Comparison of ENCODE assay signal across 13 mouse cellular contexts in genomic region chr6:120190912-120191311, GRCm38 (mm10).
DNase-seq lines count a peak whose midpoint lies in the region; ATAC-seq lines count a peak whose summit lies in the region.
"Had no signal": no experiment of that assay in that cellular context is flagged by ENCODE, and none has a peak within 500 bp of the region (broad histone marks: within the 10 kb centered on the region; RNA-seq: fewer than 3 reads in every experiment).

No protein-coding gene starts in this region.

- H3K27me3 ChIP-seq in forebrain, embryonic 11.5 days (ENCODE audit: control insufficient read depth, insufficient read depth, low read length), result no peaks in the 10 kb centered on the region

- no peaks in the 10 kb centered on the region for H3K9me3 ChIP-seq in forebrain, embryonic 11.5 days (ENCODE audit: control insufficient read depth, low read length)
- H3K9me3 ChIP-seq: midbrain, embryonic 15.5 days had no signal

- H3K4me1 ChIP-seq in forebrain, embryonic 11.5 days (replicated peaks; ENCODE audit: control insufficient read depth, insufficient read depth, low read length), result peaks cover 15% of the 10 kb centered on the region

- H3K36me3 ChIP-seq in forebrain, embryonic 11.5 days (ENCODE audit: control insufficient read depth, insufficient read depth, low read length), result no peaks in the 10 kb centered on the region
- H3K36me3 ChIP-seq: midbrain, embryonic 15.5 days had no signal

- no peak overlapping the region for H3K4me2 ChIP-seq in forebrain, embryonic 11.5 days (ENCODE audit: low read depth, low read length, severe bottlenecking)
- H3K4me2 ChIP-seq: lung, embryonic 14.5 days; midbrain, embryonic 15.5 days had no signal

- DNase-seq in embryo, embryonic 10 days (ENCODE audit: low spot score), result peak; percentile 49
- no peak for DNase-seq in embryo, embryonic 10.5 days (ENCODE audit: low spot score)
- peak; percentile 88 for DNase-seq in 416B (ENCODE audit: low read depth)
- DNase-seq in adrenal gland, postnatal 36 days, result peak; percentile 81 to 86
- peak; percentile 60 to 63 for DNase-seq in heart, postnatal 10 days
- no peak for DNase-seq in frontal cortex, postnatal 10 days (ENCODE audit: low spot score in 2 of 2)
- DNase-seq in thymus, postnatal 25 days, result no peak
- DNase-seq in forebrain, embryonic 11.5 days (ENCODE audit: low spot score), result no peak
- DNase-seq: cerebellum, postnatal 10 days; lung, embryonic 14.5 days; thymus, postnatal 36 days had no signal

- no peak overlapping the region for H3K4me3 ChIP-seq in forebrain, embryonic 11.5 days (ENCODE audit: low read depth, low read length)
- H3K4me3 ChIP-seq: midbrain, embryonic 15.5 days had no signal

- no peak overlapping the region for H3K27ac ChIP-seq in forebrain, embryonic 11.5 days (ENCODE audit: low read depth, low read length)
- H3K27ac ChIP-seq: kidney, postnatal 0 days; midbrain, embryonic 15.5 days had no signal

- H3K9ac ChIP-seq in forebrain, embryonic 11.5 days (ENCODE audit: low read length), result no peak overlapping the region
- H3K9ac ChIP-seq: lung, embryonic 14.5 days; midbrain, embryonic 15.5 days had no signal

- WGBS in forebrain, embryonic 11.5 days, result 84% methylated on average over 4 of the region's 4 CpGs

- ATAC-seq in forebrain, embryonic 11.5 days (replicated peaks; ENCODE audit: low FRiP score), result no peak
- ATAC-seq: midbrain, embryonic 15.5 days had no signal

- intact Hi-C loops in heart, postnatal 10 days (cut with DNase I), result loop anchor here (2.0 to 5.0 kb wide), 2 partner anchors 40 to 699 kb away; no protein-coding TSS in a partner anchor

Comparison
In these comparisons a context has a peak if more than half of its experiments do, and no peak if none do; other contexts are left out.
1. DNase-seq: peak in embryo, embryonic 10 days (single experiment), 416B (single experiment), adrenal gland, postnatal 36 days (2 of 2) and heart, postnatal 10 days (2 of 2); none in embryo, embryonic 10.5 days (single experiment), frontal cortex, postnatal 10 days (0 of 2), thymus, postnatal 25 days (single experiment) and forebrain, embryonic 11.5 days (single experiment).